Mouse (Mus musculus): ENCODE results near the gene Acp5.
A peak's percentile ranks its signal among the peaks of the same experiment; 100 is the strongest.

Acp5 gene

GRCm38 (mm10) chr9:22143108-22144037, 7.9 kb upstream of the Acp5 start:
- DNase-seq (ENCODE audit: inconsistent age in 2 of 2, low spot score in 1 of 2) = peak; percentile 83 to 95

- DNase-seq (ENCODE audit: inconsistent age in 2 of 2, low spot score in 1 of 2) = no peak
Measured at GRCm38 (mm10) chr9:22139746-22140145, 4.2 kb upstream of the Acp5 start.

DNA sequence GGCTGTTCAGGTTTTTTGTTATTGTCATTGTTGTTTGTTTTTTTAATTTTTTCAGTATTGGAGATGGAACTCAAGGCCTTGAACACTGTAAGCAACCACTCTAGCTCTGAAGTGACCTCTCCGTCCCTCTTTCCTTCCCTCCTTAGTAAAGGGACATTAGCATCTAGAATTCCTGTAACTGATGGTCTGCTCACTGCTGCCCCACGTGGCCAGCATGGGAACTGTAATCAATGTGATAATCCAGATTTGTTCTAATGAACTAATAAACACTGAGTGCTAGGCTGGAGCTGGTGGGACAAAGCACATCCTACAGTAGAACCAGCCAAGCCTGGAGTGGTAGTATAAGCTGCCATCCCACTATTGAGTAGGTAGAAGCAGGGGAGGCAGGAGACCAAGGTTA, 3.0 kb upstream of the Acp5 start:
- peak in 1 of 2 experiments; percentile 74 for DNase-seq (ENCODE audit: inconsistent age in 2 of 2, low spot score in 1 of 2)

GRCm38 (mm10) chr9:22136765-22137547, 1.4 kb upstream of the Acp5 start:
- DNase-seq (ENCODE audit: inconsistent age in 2 of 2, low spot score in 1 of 2) = peak; percentile 76 to 85

GRCm38 (mm10) chr9:22134988-22135643, 395 bp downstream of the Acp5 start:
- peak in 1 of 2 experiments; percentile 58 for DNase-seq (ENCODE audit: inconsistent age in 2 of 2, low spot score in 1 of 2)

GRCm38 (mm10) chr9:22134246-22134890, 1.1 kb downstream of the Acp5 start:
- DNase-seq (ENCODE audit: inconsistent age in 2 of 2, low spot score in 1 of 2) = no peak

GRCm38 (mm10) chr9:22132220-22132619, 3.3 kb downstream of the Acp5 start:
- DNase-seq (ENCODE audit: inconsistent age in 2 of 2, low spot score in 1 of 2) = no peak

DNA sequence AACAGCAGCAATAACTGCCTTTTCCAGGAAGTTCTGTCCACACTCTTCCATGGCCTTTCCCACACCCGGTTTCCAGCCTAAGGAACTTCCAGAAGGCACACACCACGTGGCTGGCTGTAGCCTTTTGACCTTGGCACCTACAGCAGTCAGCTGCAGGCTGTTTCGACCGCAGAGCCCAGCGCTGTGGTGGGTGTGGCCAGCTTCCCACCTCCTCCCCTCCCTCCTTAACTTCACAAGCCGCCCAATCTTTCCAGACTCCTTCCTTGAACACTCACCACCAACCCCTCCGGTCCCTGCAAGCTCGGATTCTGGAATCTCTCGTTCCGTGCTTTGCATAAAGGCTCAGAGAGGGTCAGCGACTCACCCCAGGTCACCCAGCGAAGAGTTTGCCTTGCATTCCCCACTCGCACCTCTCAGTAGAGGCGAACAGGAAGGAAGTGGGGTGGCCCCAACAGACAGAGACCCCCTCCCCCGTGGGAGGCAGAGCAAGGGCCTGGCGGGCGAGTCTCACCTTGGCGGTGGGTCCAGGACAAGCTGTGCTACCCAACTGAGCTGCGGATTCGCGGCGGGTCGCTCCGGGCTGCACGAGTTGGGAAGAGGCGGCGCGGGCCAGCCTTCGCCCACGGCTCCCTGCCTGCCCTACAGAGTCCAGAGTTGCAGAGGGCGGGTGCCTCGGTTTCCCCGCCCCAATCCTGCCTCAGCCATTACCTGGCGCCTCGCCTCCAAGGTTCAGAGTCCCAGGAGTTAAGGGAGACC, 4.1 kb downstream of the Acp5 start:
- peak in 1 of 2 experiments; percentile 64 for DNase-seq (ENCODE audit: inconsistent age in 2 of 2, low spot score in 1 of 2)

- no peak for DNase-seq (ENCODE audit: inconsistent age in 2 of 2, low spot score in 1 of 2)
Measured at GRCm38 (mm10) chr9:22125246-22126027, 10.1 kb downstream of the Acp5 start.

DNA sequence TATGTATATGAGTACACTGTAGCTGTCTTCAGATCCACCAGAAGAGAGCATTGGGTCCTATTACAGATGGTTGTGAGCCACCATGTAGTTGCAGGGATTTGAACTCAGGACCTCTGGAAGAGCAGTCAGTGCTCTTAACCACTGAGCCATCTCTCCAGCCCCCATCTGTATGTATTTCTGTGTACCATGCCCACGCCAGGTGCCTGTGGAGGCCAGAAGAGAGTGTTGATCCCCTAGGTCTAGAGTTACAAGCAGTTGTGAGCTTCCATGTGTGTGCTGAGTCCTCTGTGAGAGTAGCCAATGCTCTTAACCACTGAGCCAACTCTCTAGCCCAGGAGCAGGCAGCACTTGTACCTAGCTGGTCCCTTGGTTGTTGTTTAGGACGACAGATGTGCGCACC, 11.3 kb downstream of the Acp5 start:
- DNase-seq (ENCODE audit: inconsistent age in 2 of 2, low spot score in 1 of 2) = no peak

GRCm38 (mm10) chr9:22123069-22123609, 12.4 kb downstream of the Acp5 start:
- no peak for DNase-seq (ENCODE audit: inconsistent age in 2 of 2, low spot score in 1 of 2)

DNA sequence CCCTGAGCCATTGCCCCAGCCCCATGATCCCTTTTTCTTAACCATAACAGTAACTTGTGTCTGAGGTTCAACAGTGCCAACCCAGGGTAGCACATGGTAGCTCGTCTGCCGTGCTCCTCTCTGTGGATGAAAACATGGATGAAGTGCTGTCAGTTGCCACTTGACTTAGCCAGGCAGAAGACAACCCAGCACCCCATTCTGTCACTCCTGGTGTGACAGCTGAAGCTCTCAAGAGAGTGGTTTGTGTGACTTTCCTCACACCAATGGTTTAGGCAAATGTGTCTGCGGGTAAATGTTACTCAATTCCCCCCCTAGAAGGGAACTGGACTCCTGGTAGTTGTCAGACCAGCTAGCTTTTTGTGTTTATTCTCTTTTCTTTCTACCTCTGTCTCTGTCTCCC, 13.5 kb downstream of the Acp5 start:
- no peak for DNase-seq (ENCODE audit: inconsistent age in 2 of 2, low spot score in 1 of 2)

DNA sequence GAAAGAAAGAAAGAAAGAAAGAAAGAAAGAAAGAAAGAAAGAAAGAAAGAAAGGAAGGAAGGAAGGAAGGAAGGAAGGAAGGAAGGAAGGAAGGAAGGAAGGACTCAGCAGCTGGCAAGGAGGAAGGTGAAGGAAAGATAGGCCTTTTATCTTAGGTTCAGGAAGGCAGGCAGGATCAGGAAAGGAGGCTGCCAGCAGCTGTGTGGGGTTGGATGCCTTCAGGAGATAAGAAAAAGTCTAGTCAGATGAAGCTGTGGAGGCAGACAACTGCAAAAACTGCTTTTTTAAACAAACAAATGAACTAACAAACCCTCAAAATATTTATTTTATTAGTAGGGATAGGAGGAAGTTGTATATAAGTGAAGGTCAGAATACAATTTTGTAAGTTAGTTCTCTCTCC, 14.0 kb downstream of the Acp5 start:
- DNase-seq (ENCODE audit: inconsistent age in 2 of 2, low spot score in 1 of 2) = no peak

DNA sequence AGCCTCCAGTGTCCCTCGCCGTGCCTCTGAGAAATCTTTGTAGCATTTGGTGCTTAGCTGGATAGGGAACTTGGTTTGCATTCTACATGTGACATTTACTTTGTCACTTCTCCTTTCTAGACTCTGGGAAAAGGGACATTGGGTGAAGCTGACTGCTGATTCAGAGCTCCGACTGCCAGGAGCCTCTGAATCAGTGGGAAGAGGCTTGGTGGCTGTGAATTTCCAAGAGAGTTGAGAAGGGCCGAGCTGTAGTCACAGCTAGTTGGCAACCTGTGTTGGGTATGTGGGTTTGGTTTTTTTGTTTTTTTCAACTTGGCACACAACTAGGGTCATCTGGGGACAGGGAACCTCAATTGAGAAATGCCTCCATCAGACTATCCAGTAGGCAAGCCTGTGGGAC, 16.0 kb downstream of the Acp5 start:
- DNase-seq (ENCODE audit: inconsistent age in 2 of 2, low spot score in 1 of 2) = peak in 1 of 2 experiments; percentile 66

DNA sequence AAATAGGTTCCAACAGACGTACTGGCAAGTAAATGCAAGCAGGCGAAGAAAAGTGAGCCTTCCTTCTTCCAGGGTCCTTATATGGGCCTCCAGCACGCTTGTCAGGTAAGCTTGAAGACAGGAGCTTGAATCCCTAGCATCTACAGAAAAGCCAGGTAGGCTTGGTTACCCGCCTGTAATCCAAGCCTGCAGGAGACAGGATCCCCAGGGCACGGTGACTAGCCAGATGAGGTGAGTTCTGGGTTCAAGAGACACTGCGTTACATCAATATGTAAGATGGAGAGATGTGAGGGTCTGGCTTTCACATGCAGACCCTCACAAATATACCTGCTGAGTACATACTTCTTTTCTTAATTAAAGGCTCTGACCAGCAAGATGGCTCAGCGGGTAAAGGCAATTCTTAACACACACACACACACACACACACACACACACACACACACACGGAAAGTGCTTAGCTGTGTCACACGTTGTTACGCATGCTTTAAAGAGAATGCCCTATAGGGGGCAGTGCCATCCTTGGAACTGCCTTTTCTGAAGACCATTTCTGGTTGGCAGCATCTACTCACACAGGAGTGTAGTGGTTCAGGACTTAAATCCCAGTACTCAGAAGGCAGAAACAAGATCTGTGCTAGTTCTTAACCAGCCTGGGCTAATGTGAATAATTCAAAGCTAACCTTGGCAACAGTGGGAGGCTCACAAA, 17.6 kb downstream of the Acp5 start:
- DNase-seq (ENCODE audit: inconsistent age in 2 of 2, low spot score in 1 of 2) = peak; percentile 53 to 82

- DNase-seq (ENCODE audit: inconsistent age in 2 of 2, low spot score in 1 of 2) = peak; percentile 95 to 98
Measured at GRCm38 (mm10) chr9:22116740-22117426, 18.6 kb downstream of the Acp5 start, which contains the start of gene Elof1. Elof1 (minus strand) TSS chr9:22117172.

DNA sequence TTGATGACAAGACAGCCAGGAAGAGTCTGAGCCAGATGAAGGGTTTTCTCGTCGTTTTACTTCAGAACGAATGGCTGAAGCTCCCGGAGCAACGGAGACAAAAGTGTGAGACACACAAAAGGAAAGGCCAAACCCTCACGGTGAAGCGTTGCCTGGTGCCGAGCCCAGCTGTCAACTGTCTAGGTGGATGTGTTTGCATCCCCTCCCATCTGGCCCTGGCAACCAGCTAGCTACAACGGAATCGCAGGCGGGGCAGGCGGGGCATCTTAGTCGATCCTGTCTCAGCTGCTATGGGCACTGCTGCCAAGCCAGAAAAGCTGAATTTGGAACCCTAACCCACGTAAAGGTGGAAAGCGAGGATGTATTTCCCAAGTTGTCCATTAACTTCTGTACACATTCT, 19.4 kb downstream of the Acp5 start:
- DNase-seq (ENCODE audit: inconsistent age in 2 of 2, low spot score in 1 of 2) = no peak

DNA sequence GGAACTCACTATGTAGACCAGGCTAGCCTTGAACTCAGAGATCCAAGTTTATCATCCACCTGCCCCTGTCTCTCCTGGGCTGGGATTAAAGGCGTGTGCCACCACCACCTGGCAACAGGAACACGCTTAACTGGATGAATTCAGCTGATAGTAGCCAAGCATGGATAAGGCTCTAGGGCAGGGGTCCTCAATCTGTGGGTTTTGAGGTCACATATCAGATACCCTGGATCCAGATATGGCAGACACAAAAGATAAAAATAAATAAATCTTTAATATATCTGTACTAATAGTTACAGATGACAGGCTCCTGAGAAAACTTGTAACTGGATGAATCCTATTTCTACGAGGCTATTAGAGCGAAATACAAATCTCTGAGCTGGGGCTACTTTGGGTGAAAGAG, 19.9 kb downstream of the Acp5 start:
- no peak for DNase-seq (ENCODE audit: inconsistent age in 2 of 2, low spot score in 1 of 2)

Measured in adrenal gland, adult (tissue).